Mouse (Mus musculus) kidney, adult 18-20 months (tissue): ENCODE measurements around the gene Hdac6.
A peak's percentile ranks its signal among the peaks of the same experiment; 100 is the strongest.

Experiments used
- DNase-seq: peaks from one replicate; pipeline ENCODE4 v3.0.0; 2021

Hdac6 gene

GRCm38 (mm10) chrX:7947108-7947899, at the start of gene Hdac6:
TSS of gene Hdac6 (minus strand) at chrX:7947889.
- peak; percentile 18 for DNase-seq

GRCm38 (mm10) chrX:7993068-7993735, 45.5 kb upstream of the Hdac6 start:
- peak; percentile 40 for DNase-seq

GRCm38 (mm10) chrX:7992379-7993067, 44.8 kb upstream of the Hdac6 start:
- peak; percentile 40 for DNase-seq

GRCm38 (mm10) chrX:7981368-7981767, 33.7 kb upstream of the Hdac6 start:
- peak; percentile 6 for DNase-seq

DNA sequence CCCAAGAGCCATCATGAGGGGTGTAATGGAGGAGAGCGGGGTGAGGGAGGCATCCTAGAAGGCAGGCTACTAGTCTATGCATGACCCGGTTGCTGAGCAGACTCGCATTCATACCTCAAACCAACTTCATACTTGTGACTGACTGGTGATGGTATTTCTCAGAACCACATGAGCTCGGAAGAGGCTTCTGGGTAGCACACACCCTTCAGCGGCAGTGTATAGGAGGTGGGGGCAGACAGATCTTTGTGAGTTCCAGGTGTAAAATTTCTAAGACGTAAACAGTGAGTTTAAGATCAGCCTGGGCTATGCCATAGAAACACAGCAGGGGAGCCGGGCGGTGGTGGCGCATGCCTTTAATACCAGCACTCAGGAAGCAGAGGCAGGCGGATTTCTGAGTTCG, 30.2 kb upstream of the Hdac6 start, which contains the start of gene Gata1:
Gene Gata1 (minus strand): TSS at position 180 of the 400 bp plus-strand sequence.
- no peak for DNase-seq

DNA sequence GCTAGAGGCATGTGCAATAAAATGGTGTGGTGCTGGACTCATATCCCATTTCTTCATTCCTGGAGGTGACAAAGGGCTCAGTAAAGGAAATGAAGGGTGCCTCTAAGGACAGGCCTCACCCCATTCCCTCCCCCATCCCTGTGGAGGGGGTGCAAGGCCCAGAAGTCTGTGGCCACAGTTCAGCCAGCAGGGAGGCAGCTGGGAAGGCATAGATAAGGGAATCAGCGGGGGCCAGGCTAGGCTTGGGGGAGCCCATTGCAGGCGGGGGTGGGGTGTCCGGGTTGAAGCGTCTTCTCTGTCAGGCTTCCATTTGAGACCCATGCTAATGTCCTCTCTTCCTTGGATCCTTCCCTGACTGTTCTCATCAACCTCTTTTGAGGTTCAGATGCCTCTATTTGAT, 23.6 kb upstream of the Hdac6 start:
- DNase-seq: no peak

GRCm38 (mm10) chrX:7968899-7969298, 21.2 kb upstream of the Hdac6 start:
- DNase-seq: no peak

- no peak for DNase-seq
Observed at GRCm38 (mm10) chrX:7968226-7968625, 20.5 kb upstream of the Hdac6 start.

DNA sequence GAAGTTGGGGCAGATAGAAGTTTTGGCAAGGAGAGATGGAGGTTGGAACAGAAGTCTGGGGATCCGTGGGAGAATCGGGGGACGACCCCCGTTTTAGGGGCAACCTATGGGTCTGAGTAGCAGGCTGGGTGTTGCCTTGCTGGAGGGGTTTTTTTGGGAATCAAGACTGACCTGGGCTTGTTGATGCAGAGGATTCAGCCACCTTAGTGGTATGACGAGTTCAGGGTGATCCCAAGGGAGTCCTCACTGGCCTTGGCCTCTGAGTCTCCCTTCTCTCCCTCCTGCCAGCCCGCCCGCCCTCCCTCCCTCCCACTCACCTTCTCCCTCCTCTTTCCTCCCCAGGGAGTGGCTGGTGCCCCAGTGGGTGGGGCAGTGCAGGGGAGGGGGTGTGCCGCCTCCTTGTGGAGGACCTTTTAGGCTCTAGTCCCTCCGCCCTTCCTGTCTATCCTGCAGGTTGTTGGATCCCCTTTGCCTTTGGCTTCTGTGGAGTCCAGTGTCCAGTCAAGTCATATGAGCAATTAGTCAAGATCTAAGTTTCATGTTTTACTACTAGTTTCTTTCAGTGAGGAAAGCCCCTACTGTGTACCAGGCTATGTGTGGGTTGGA, 20.0 kb upstream of the Hdac6 start:
- no peak for DNase-seq

- no peak for DNase-seq
Observed at GRCm38 (mm10) chrX:7966161-7966560, 18.5 kb upstream of the Hdac6 start.

DNA sequence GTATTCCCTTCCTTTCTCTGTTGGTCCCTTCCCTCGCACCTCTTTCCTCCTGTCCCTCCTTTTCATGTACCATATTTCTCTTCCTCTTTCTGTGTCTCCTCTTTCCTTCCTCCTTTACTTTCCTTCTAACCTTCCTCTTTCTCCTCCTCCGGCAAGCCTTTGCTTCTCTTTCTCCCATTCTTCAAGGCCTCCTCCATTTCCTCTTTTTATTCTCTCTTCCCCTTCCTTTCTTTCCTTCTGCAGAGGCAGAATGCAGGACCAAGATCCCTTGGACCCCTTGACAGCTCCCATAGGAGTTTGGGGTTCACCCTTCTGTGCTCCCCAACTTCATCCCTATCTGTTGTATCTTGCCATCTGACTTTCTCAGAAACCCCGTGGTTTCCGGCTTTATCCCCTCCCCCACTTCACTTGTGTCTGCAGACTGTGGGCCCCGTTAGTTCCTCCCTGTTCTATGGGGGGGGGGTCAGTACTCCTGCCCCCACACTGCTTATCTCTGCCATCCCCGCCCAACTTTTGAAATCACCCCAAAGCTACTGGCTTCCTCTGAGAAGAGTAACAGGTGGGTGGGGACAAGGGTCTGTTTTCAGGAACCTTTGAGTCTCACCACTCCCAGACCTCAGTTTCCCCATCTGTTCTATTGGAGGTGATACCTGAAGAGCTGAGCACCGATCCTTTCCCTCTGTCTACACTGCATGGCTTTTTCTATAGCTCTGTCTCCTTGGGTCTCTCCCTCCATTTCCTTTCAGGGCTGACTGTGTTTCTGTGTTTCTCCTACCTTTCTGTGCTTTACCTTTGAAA, 16.3 kb upstream of the Hdac6 start:
- DNase-seq: no peak

GRCm38 (mm10) chrX:7958868-7959267, 11.2 kb upstream of the Hdac6 start:
- no peak for DNase-seq

DNA sequence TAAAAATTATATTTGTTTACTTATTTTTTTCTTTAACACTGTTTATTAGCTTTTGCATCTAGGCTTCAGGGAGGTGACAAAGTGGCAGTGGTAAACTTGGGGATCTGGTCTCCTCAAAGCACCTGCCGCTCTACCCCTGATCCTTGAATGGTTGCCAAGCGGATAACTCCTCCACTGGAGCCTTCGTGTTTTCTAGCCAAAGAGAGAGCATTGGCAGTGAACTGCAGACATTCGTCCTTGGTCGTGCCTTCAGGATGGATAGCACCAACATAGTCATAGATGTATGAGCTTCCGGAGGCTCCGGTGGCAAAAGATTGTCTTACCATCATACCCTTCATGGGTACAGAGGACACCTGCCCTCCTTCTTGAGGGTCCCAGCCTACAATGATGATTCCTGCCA, 2.4 kb upstream of the Hdac6 start:
- DNase-seq: no peak

DNA sequence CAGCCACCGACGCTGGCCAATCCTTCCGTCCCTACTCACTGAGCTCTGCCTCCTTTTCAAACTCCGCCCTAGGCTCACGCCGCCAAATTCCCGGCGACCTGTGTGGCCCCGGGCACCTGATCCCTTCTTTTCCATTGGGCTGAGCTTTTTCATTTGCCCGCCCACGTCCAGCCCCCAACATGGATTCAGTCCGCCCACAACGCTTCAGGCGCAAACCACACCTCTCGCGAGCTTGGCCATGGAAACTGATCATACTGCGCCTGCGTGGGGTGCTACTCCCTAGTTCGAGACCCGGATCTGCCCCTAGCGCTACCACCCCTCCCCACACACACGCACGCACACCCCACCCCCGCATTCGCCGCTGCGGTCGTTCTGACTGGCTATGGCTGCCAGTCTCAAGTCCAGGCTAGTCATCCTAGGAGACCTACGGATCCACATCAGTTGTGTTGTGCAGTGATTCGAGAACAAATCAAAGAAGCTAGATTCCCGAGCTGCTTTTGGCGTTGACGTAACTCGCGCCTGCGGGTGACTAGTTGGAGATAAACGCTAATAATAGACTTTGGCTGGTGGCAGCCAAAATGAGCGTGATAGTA, 307 bp upstream of the Hdac6 start:
- DNase-seq: peak; percentile 93

GRCm38 (mm10) chrX:7945618-7946017, 2.1 kb downstream of the Hdac6 start:
- DNase-seq: peak; percentile 13

DNA sequence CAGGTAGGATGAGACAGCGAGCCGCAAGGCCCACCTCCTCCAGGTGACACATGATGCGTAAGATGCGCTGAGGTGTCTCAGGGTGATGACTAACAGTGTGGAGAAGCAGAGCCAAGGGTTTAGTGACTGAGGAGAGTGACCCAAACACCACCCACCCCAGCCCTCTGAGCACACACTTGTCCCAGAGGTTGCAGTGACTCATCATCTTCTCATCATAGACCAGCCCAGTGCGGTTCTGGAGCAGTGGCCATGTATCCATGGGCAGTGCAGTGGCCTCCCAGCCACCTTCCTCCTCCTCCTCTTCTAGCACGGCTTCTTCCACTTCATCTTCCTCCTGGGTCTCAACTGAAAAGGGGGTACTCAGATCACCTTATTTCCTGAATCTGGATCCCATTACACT, 10.0 kb downstream of the Hdac6 start:
- DNase-seq: no peak

DNA sequence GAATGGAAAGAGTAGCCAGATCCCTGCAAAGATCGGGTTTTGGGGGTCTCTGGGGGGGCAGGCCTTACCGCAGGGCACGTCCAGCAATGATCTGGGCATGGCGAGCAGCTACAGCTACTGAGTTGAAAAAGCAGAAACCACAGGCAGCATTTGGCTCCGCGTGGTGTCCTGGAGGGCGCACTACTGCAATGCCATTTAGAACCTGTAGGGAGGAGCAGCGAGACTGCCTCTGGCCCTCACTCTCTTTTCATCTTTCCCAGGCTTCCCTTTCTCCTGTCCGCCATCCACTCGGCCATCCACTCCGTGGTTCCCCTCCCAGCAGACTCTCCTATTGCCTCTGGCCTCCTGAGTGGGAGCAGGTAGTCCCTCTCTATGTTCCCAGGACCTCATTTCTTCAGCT, 10.8 kb downstream of the Hdac6 start:
- DNase-seq: no peak

- DNase-seq: no peak
Observed at GRCm38 (mm10) chrX:7928270-7928790, 19.4 kb downstream of the Hdac6 start, which contains the start of gene Eras. TSS of gene Eras (minus strand) at chrX:7928607.

- DNase-seq: no peak
Observed at GRCm38 (mm10) chrX:7927116-7927515, 20.6 kb downstream of the Hdac6 start.

DNA sequence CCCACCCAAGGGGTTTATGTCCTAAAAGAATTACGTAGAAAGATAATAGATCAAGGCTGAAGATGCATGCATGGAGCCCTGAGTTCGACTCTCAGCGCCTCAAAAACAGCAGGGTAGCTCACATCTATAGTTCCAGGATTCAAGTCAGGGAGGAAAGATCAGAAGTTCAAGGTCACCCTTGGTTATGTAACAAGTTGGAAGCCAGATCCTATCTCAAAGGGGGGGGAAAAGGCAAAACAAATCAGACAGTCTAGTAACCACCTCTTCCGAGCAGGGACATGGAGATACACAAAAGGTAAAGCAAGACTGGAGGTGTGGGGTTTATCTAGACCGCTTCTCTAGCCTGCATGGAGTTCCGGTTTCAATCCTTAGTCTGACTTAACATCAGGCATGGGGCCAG, 21.4 kb downstream of the Hdac6 start:
- DNase-seq: no peak

DNA sequence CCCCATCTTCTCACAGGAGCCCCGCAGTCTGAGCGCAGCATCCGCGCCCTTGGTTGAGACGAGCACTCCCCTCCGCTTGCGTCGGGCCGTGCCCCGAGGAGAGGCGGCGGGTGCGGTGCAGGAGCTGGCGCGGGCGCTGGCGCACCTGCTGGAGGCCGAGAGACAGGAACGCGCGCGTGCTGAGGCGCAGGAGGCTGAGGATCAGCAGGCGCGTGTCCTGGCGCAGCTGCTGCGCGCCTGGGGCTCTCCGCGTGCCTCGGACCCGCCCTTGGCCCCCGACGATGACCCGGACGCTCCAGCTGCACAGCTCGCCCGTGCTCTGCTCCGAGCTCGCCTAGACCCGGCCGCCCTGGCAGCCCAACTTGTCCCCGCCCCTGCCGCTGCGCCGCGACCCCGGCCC, 25.7 kb downstream of the Hdac6 start:
- no peak for DNase-seq
